Mouse (Mus musculus) limb, embryonic 13.5 days (tissue): ENCODE data around the gene Pdp2. TPM values are rescaled to one million over a fixed set of nuclear protein-coding genes. Genes with fewer than 3 reads are reported as not detected.
"Not testable (repeated sequence)": the region's sequence is repeated elsewhere in the genome, so short reads cannot be mapped to it uniquely, and the experiment has no call there.

ENCODE experiments used
- ATAC-seq: fragments of 200-750 bp; cut with Nextera tagmentation; 2 replicates; pipeline ENCODE4 v1.8.0; 2017; ENCODE audit warnings: low read depth, moderate number of reproducible peaks, moderate TSS enrichment; ENCODE audit not compliant: low FRiP score
- H3K27ac ChIP-seq: fragments of 300-500 bp; sonication (generic); 2 replicates; pipeline ENCODE4 v1.5.1; 2015; ENCODE audit warnings: inconsistent platforms, mild to moderate bottlenecking, moderate library complexity
- H3K27me3 ChIP-seq: fragments of 300-500 bp; sonication (generic); 2 replicates; pipeline ENCODE4 v1.6.1; 2015; ENCODE audit warnings: mild to moderate bottlenecking, inconsistent platforms
- H3K36me3 ChIP-seq: fragments of 300-500 bp; sonication (generic); 2 replicates; pipeline ENCODE4 v1.6.1; 2015; ENCODE audit warnings: inconsistent platforms, mild to moderate bottlenecking, moderate library complexity
- H3K4me1 ChIP-seq: fragments of 300-500 bp; sonication (generic); 2 replicates; pipeline ENCODE4 v1.6.1; 2015; ENCODE audit warnings: inconsistent platforms
- H3K4me2 ChIP-seq: fragments of 300-500 bp; sonication (generic); replicated peaks from 2 replicates; pipeline ENCODE4 v1.6.1; 2015; ENCODE audit warnings: inconsistent platforms, mild to moderate bottlenecking, moderate library complexity
- H3K4me3 ChIP-seq: fragments of 300-500 bp; sonication (generic); 2 replicates; pipeline ENCODE4 v1.5.1; 2015; ENCODE audit warnings: moderate library complexity, mild to moderate bottlenecking, inconsistent platforms
- H3K9ac ChIP-seq: fragments of 300-500 bp; sonication (generic); 2 replicates; pipeline ENCODE4 v1.6.1; 2015; ENCODE audit warnings: mild to moderate bottlenecking, inconsistent platforms
- H3K9me3 ChIP-seq: fragments of 300-500 bp; sonication (generic); 2 replicates; pipeline ENCODE4 v1.6.1; 2016; ENCODE audit warnings: inconsistent platforms
- WGBS: fragments of 180-500 bp; shearing (Covaris S2); methylation state at CpG from one replicate; pipeline ENCODE4 v1.1.7; 2015; 5-methylcytosine and 5-hydroxymethylcytosine counted together
- polyA plus RNA-seq: library from polyadenylated mRNA; unstranded; fragments of >200 nt; fragmentation: Nextera tagmentation; extraction: Ambion mirVana; gene quantifications from 2 replicates; pipeline ENCODE4 v1.2.1, GENCODE M21; 2015

The Pdp2 gene
- polyA plus RNA-seq, 1 experiment from 2014 or later = 13.8 TPM

DNA sequence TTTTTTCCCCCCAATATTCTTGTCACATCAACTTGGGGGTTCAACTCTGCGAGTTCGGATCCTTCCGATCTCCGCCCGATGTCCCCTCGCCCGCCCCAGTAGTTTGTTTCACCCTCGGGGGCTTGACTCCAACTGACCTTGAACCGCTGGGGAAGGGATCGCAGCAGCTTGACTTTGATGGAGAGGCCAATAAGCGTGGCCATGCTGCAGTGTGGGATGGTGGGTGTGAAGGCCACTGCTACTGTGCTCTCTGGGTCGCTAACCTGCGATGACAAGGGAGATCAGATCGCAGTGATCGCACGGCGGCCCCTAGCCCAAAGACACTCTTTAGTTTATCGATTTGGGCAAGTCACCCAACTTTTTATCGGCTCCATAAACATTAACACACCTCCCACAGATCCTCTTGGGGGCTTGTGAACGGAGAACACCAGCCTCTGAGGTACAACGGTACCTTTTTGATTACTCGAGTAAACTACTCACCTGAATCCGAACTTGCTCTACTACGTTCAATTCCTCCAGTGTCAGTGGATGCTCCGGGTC lies 49.6 kb downstream of the Pdp2 start:
- no peaks in the 10 kb centered on the region for H3K27me3 ChIP-seq
- H3K27ac ChIP-seq = no peak overlapping the region
- H3K9ac ChIP-seq = peak overlapping the region; percentile 86
- H3K4me2 ChIP-seq = peak overlapping the region; percentile 94
- no peaks in the 10 kb centered on the region for H3K9me3 ChIP-seq
- 13% methylated on average over 25 of the region's 25 CpGs for WGBS
- H3K36me3 ChIP-seq = peaks cover 24% of the 10 kb centered on the region
- peak overlapping the region; percentile 83 for H3K4me3 ChIP-seq
- no peak for ATAC-seq
- peaks cover 17% of the 10 kb centered on the region for H3K4me1 ChIP-seq

DNA sequence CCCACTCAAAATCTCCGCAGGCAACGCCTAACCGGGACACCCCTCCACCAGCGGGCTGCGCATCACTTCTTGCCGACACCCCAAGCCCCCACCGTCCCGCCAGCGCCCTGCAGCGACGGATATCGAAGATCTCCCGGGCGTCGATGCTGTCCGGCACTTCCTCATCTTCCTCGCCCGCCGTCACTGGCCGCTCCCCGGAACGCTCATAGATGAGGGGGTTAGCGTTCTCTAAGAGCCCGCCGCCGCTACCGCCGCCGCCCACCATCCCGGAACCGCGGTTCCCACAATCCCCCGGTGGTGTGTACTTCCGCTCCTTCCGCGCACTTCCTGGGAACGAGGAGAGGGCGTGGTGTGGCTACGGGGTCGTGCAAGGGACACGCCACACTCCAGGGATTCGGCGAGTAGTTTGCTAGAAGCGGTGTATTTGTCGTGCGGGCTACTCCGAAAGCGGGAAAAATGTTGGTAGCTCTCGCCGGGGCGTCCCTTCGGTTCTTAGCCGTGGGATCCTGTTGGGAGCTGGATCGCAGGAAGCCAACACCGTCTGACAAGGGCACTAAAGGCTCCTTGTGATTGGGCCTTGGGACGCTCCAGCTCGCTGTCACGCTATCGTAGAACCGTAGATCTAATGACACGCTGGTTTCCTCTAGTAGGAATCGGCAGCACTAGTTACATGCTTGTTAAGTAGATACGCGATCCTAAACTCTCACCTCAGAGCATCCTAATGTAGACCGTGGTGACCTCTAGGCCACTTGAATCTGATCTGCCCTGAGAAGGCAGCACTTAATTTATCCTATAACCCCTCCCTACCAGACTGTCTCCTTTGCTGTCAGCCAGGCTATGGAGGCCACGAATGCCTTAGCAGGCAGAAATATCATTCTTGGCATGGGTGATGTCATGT lies 50.4 kb downstream of the Pdp2 start, which contains the start of gene Ciao2b:
TSS of gene Ciao2b (minus strand) at position 540 of the 898 bp plus-strand sequence.
- peaks cover 17% of the 10 kb centered on the region for H3K4me1 ChIP-seq
- peak within 1 kb of the TSS; percentile 33; the same call in 1 of the 2 replicates for H3K27ac ChIP-seq
- H3K36me3 ChIP-seq = peaks cover 21% of the 10 kb centered on the region
- ATAC-seq = peak; percentile 96
- peak within 1 kb of the TSS; percentile 83 for H3K4me3 ChIP-seq
- no peaks in the 10 kb centered on the region for H3K9me3 ChIP-seq
- H3K27me3 ChIP-seq = no peaks in the 10 kb centered on the region
- peak within 1 kb of the TSS; percentile 94 for H3K4me2 ChIP-seq
- H3K9ac ChIP-seq = peak within 1 kb of the TSS; percentile 86
- WGBS = under 1% methylated on average over 66 of the region's 66 CpGs

- Histone ChIP-seq H3K9ac (peak overlapping the region; percentile 86), H3K27ac (0 out of 2 replicates have a peak overlapping the region, but pooled peaks have one; percentile 33), H3K27me3 (no peaks in the 10 kb centered on the region), H3K36me3 (peaks cover 15% of the 10 kb centered on the region), H3K4me1 (peaks cover 17% of the 10 kb centered on the region), H3K9me3 (no peaks in the 10 kb centered on the region), H3K4me3 (peak overlapping the region; percentile 83), H3K4me2 (peak overlapping the region; percentile 94)
- ATAC-seq = no peak
- WGBS = 77% methylated on average over 6 of the region's 6 CpGs
These were observed 51.0 kb downstream of the Pdp2 start for GRCm38 (mm10) chr8:104642324-104642654.

GRCm38 (mm10) chr8:104644187-104644586 lies 52.9 kb downstream of the Pdp2 start:
- not testable (repeated sequence) for ATAC-seq, H3K9ac ChIP-seq, H3K4me2 ChIP-seq, H3K4me3 ChIP-seq, H3K27me3 ChIP-seq, H3K9me3 ChIP-seq, H3K36me3 ChIP-seq, H3K27ac ChIP-seq
- H3K4me1 ChIP-seq = peaks cover 17% of the 10 kb centered on the region
- WGBS = 73% methylated on average over 3 of the region's 3 CpGs

Other genes starting within 250 kb of the Pdp2 start
- 2.8 and 3.0 TPM in 2 replicates for gene Cmtm4, start 195.6 kb upstream of the Pdp2 start, polyA plus RNA-seq
- gene Dync1li2, start 148.4 kb upstream of the Pdp2 start, polyA plus RNA-seq = 64.7 and 65.5 TPM in 2 replicates
- 0.29 and 0.45 TPM in 2 replicates for gene Terb1, start 81.5 kb upstream of the Pdp2 start, polyA plus RNA-seq
- 116 and 122 TPM in 2 replicates for gene Nae1, start 56.8 kb upstream of the Pdp2 start, polyA plus RNA-seq
- gene Car7, start 56.8 kb upstream of the Pdp2 start, polyA plus RNA-seq = 0.83 and 0.93 TPM in 2 replicates
- 0.22 TPM in 1 of 2 replicates, not detected in the other for gene Cdh16, start 32.9 kb downstream of the Pdp2 start, polyA plus RNA-seq
- gene Rrad, start 39.9 kb downstream of the Pdp2 start, polyA plus RNA-seq = 18.1 TPM in 2 replicates
- 88.9 and 89.4 TPM in 2 replicates for gene Ciao2b, start 50.5 kb downstream of the Pdp2 start, polyA plus RNA-seq
- not detected in 2 replicates for gene Ces2a, start 142.6 kb downstream of the Pdp2 start, polyA plus RNA-seq
- 0.09 TPM in 1 of 2 replicates, not detected in the other for gene Ces2b, start 240.1 kb downstream of the Pdp2 start, polyA plus RNA-seq